Mouse (Mus musculus) stomach, postnatal 0 days (tissue): Measurements from ENCODE around the gene Lsamp. TPM values are rescaled to one million over a fixed set of nuclear protein-coding genes. Genes with fewer than 3 reads are reported as not detected.

Experiments
- ATAC-seq: fragments of 200-750 bp; cut with Nextera tagmentation; 2 replicates; pipeline ENCODE4 v1.8.0; 2017; ENCODE audit not compliant: low FRiP score, low TSS enrichment
- DNase-seq: peaks from one replicate; pipeline ENCODE4 v3.0.0-alpha.2; 2016; ENCODE audit warnings: low spot score
- H3K27ac ChIP-seq: fragments of 300-500 bp; sonication (generic); replicated peaks from 2 replicates; pipeline ENCODE4 v1.5.1; 2014; ENCODE audit warnings: mild to moderate bottlenecking, control low read depth
- H3K27me3 ChIP-seq: fragments of 300-500 bp; sonication (generic); 2 replicates; pipeline ENCODE4 v1.6.1; 2014; ENCODE audit warnings: low read length; ENCODE audit not compliant: control insufficient read depth, insufficient read depth
- H3K36me3 ChIP-seq: fragments of 300-500 bp; sonication (generic); 2 replicates; pipeline ENCODE4 v1.6.1; 2014; ENCODE audit warnings: low read length, mixed read lengths; ENCODE audit not compliant: control insufficient read depth, insufficient read depth
- H3K4me1 ChIP-seq: fragments of 300-500 bp; sonication (generic); replicated peaks from 2 replicates; pipeline ENCODE4 v1.6.1; 2014; ENCODE audit warnings: antibody characterized with exemption; ENCODE audit not compliant: control insufficient read depth, insufficient read depth
- H3K4me2 ChIP-seq: fragments of 300-500 bp; sonication (generic); replicated peaks from 2 replicates; pipeline ENCODE4 v1.6.1; 2014; ENCODE audit warnings: low read depth, mild to moderate bottlenecking, control low read depth, moderate library complexity
- H3K4me3 ChIP-seq: fragments of 300-500 bp; sonication (generic); 2 replicates; pipeline ENCODE4 v1.5.1; 2014; ENCODE audit warnings: low read depth, low read length, control low read depth
- H3K9ac ChIP-seq: fragments of 300-500 bp; sonication (generic); 2 replicates; pipeline ENCODE4 v1.6.1; 2014; ENCODE audit warnings: mild to moderate bottlenecking, low read length, control low read depth, mixed read lengths
- H3K9me3 ChIP-seq: fragments of 300-500 bp; sonication (generic); 2 replicates; pipeline ENCODE4 v1.6.1; 2016; ENCODE audit warnings: low read length; ENCODE audit not compliant: control insufficient read depth
- CTCF ChIP-seq: IDR thresholded peaks from 2 replicates; pipeline ENCODE4 v1.5.1; 2016; ENCODE audit warnings: antibody characterized with exemption, low read depth, mild to moderate bottlenecking, moderate library complexity
- EP300 ChIP-seq: optimal IDR thresholded peaks from 2 replicates; pipeline ENCODE3; 2016; ENCODE audit warnings: antibody characterized with exemption
- WGBS: fragments of 180-500 bp; shearing (Covaris S2); extraction: QIAGEN DNeasy Blood & Tissue Kit; methylation state at CpG from one replicate; pipeline ENCODE4 v1.1.7; 2014; 5-methylcytosine and 5-hydroxymethylcytosine counted together
- polyA plus RNA-seq: library from polyadenylated mRNA; unstranded; fragments of >200 nt; fragmentation: Nextera tagmentation; extraction: Ambion mirVana; gene quantifications from 2 replicates; pipeline ENCODE4 v1.2.1, GENCODE M21; 2015

Gene Lsamp
- polyA plus RNA-seq, 1 experiment from 2014 or later, result 2.8 TPM

GRCm38 (mm10) chr16:40710491-40710890, 726.3 kb downstream of the Lsamp start:
- WGBS, result 85% methylated on average over 5 of the region's 5 CpGs
- H3K4me2 ChIP-seq, result no peak overlapping the region

GRCm38 (mm10) chr16:40713725-40714124, 729.6 kb downstream of the Lsamp start:
- no peaks in the 10 kb centered on the region for H3K9me3 ChIP-seq
- no peak overlapping the region for H3K4me3 ChIP-seq
- no peak for DNase-seq
- no peak for ATAC-seq
- H3K4me2 ChIP-seq, result no peak overlapping the region
- no peak overlapping the region for H3K9ac ChIP-seq
- H3K27ac ChIP-seq, result no peak overlapping the region
- no peak for TF ChIP-seq EP300
- no peak for TF ChIP-seq CTCF
- H3K27me3 ChIP-seq, result no peaks in the 10 kb centered on the region
- H3K36me3 ChIP-seq, result no peaks in the 10 kb centered on the region
- H3K4me1 ChIP-seq, result no peaks in the 10 kb centered on the region
- 55% methylated on average over 3 of the region's 3 CpGs for WGBS

More at GRCm38 (mm10) chr16:40710491-40710890, 726.3 kb downstream of the Lsamp start:
- no peaks in the 10 kb centered on the region for H3K4me1 ChIP-seq
- DNase-seq, result no peak
- no peak overlapping the region for H3K9ac ChIP-seq
- H3K9me3 ChIP-seq, result no peaks in the 10 kb centered on the region
- no peak overlapping the region for H3K4me3 ChIP-seq
- ATAC-seq, result no peak
- no peaks in the 10 kb centered on the region for H3K27me3 ChIP-seq
- H3K36me3 ChIP-seq, result no peaks in the 10 kb centered on the region
- no peak for TF ChIP-seq CTCF
- no peak for TF ChIP-seq EP300
- H3K27ac ChIP-seq, result no peak overlapping the region

- Histone ChIP-seq H3K4me1 (no peaks in the 10 kb centered on the region), H3K4me3 (no peak overlapping the region), H3K9ac (no peak overlapping the region), H3K9me3 (no peaks in the 10 kb centered on the region), H3K4me2 (no peak overlapping the region), H3K27ac (no peak overlapping the region), H3K36me3 (no peaks in the 10 kb centered on the region), H3K27me3 (no peaks in the 10 kb centered on the region)
- TF ChIP-seq EP300, result no peak
- peak; percentile 81 for TF ChIP-seq CTCF
- WGBS, result 39% methylated on average over 6 of the region's 6 CpGs
- DNase-seq (peak; percentile 69), ATAC-seq (no peak)
Measured at GRCm38 (mm10) chr16:40739015-40739414, 754.9 kb downstream of the Lsamp start.

GRCm38 (mm10) chr16:40739771-40740170, 755.6 kb downstream of the Lsamp start:
- H3K36me3 ChIP-seq, result no peaks in the 10 kb centered on the region
- no peak overlapping the region for H3K27ac ChIP-seq
- H3K4me3 ChIP-seq, result no peak overlapping the region
- no peaks in the 10 kb centered on the region for H3K27me3 ChIP-seq
- no peak for ATAC-seq
- H3K4me2 ChIP-seq, result no peak overlapping the region
- TF ChIP-seq CTCF (no peak), EP300 (no peak)
- no peaks in the 10 kb centered on the region for H3K9me3 ChIP-seq
- no peaks in the 10 kb centered on the region for H3K4me1 ChIP-seq
- 67% methylated on average over 6 of the region's 6 CpGs for WGBS
- DNase-seq, result no peak
- H3K9ac ChIP-seq, result no peak overlapping the region

- Histone ChIP-seq H3K4me1 (no peaks in the 10 kb centered on the region), H3K4me3 (no peak overlapping the region), H3K27me3 (no peaks in the 10 kb centered on the region), H3K9me3 (no peaks in the 10 kb centered on the region), H3K9ac (no peak overlapping the region), H3K36me3 (no peaks in the 10 kb centered on the region), H3K27ac (no peak overlapping the region), H3K4me2 (no peak overlapping the region)
- DNase-seq (no peak), ATAC-seq (no peak)
- 74% methylated on average over 8 of the region's 8 CpGs for WGBS
- TF ChIP-seq EP300 (no peak), CTCF (no peak)
Measured at GRCm38 (mm10) chr16:40740273-40740672, 756.1 kb downstream of the Lsamp start.

GRCm38 (mm10) chr16:40827191-40827590, 843.0 kb downstream of the Lsamp start:
- no peak for ATAC-seq
- no peaks in the 10 kb centered on the region for H3K27me3 ChIP-seq
- no peak for DNase-seq
- H3K9me3 ChIP-seq, result no peaks in the 10 kb centered on the region
- TF ChIP-seq EP300, result no peak
- H3K4me3 ChIP-seq, result no peak overlapping the region
- 55% methylated on average over 1 of the region's 1 CpGs for WGBS
- H3K36me3 ChIP-seq, result no peaks in the 10 kb centered on the region
- no peaks in the 10 kb centered on the region for H3K4me1 ChIP-seq
- H3K9ac ChIP-seq, result no peak overlapping the region
- no peak overlapping the region for H3K4me2 ChIP-seq
- H3K27ac ChIP-seq, result no peak overlapping the region
